Mouse (Mus musculus) limb, embryonic 15.5 days (tissue): ENCODE results near the gene Capn11. TPM values are rescaled to one million over a fixed set of nuclear protein-coding genes. Genes with fewer than 3 reads are reported as not detected.
A peak's percentile ranks its signal among the peaks of the same experiment; 100 is the strongest.

Source experiments
- ATAC-seq: fragments of 200-750 bp; cut with Nextera tagmentation; 2 replicates; pipeline ENCODE4 v1.8.0; 2017; ENCODE audit warnings: low read depth, moderate TSS enrichment; ENCODE audit not compliant: insufficient number of reproducible peaks, low FRiP score, low TSS enrichment
- H3K27ac ChIP-seq: fragments of 300-500 bp; sonication (generic); 2 replicates; pipeline ENCODE4 v1.5.1; 2015; ENCODE audit warnings: moderate library complexity, mild to moderate bottlenecking, inconsistent platforms
- H3K27me3 ChIP-seq: fragments of 300-500 bp; sonication (generic); 2 replicates; pipeline ENCODE4 v1.6.1; 2015; ENCODE audit warnings: inconsistent platforms
- H3K36me3 ChIP-seq: fragments of 300-500 bp; sonication (generic); 2 replicates; pipeline ENCODE4 v1.6.1; 2015; ENCODE audit warnings: inconsistent platforms
- H3K4me1 ChIP-seq: fragments of 300-500 bp; sonication (generic); 2 replicates; pipeline ENCODE4 v1.6.1; 2015; ENCODE audit warnings: inconsistent platforms
- H3K4me2 ChIP-seq: fragments of 300-500 bp; sonication (generic); 2 replicates; pipeline ENCODE4 v1.6.1; 2015; ENCODE audit warnings: mild to moderate bottlenecking, inconsistent platforms
- H3K4me3 ChIP-seq: fragments of 300-500 bp; sonication (generic); 2 replicates; pipeline ENCODE4 v1.5.1; 2015; ENCODE audit warnings: mild to moderate bottlenecking, inconsistent platforms
- H3K9ac ChIP-seq: fragments of 300-500 bp; sonication (generic); 2 replicates; pipeline ENCODE4 v1.6.1; 2015; ENCODE audit warnings: inconsistent platforms
- H3K9me3 ChIP-seq: fragments of 300-500 bp; sonication (generic); 2 replicates; pipeline ENCODE4 v1.6.1; 2016; ENCODE audit warnings: inconsistent platforms
- WGBS: fragments of 180-500 bp; shearing (Covaris S2); methylation state at CpG from one replicate; pipeline ENCODE4 v1.1.7; 2015; 5-methylcytosine and 5-hydroxymethylcytosine counted together
- polyA plus RNA-seq: library from polyadenylated mRNA; unstranded; fragments of >200 nt; fragmentation: Nextera tagmentation; extraction: Ambion mirVana; gene quantifications from 2 replicates; pipeline ENCODE4 v1.2.1, GENCODE M21; 2015

Gene Capn11
- polyA plus RNA-seq, 1 experiment from 2014 or later: 0.37 TPM

DNA sequence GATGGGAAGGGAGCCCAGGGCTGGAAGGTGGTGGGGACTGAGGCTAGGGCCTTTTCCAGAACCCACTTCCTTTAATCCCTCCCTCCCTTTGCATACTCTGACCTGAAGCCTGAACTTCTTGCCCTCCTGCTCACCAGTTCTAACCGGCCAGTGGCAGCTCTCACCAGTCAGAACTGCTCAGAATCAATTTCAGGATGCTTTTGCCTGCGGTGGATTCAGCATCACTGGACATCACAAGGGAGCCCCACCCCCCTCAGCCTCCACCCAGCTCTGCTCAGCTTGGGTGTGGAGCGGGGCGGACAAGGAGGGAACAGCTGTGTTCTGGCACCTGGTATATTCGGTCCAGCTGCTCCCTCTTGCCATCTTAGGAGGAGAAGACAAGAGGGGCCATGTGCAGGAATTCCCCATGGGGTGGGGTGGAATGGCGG is 57.2 kb downstream of the Capn11 start, which contains the start of gene Mymx:
TSS of gene Mymx (minus strand) at position 226 of the 428 bp plus-strand sequence.
- peak within 1 kb of the TSS; percentile 4; the same call in 1 of the 2 replicates for H3K4me3 ChIP-seq
- H3K27me3 ChIP-seq: peaks cover 29% of the 10 kb centered on the region
- WGBS: 35% methylated on average over 6 of the region's 6 CpGs
- no peak within 1 kb of the TSS for H3K9ac ChIP-seq
- no peak within 1 kb of the TSS for H3K4me2 ChIP-seq
- peak; percentile 52; the same call in 1 of the 2 replicates for ATAC-seq
- no peaks in the 10 kb centered on the region for H3K36me3 ChIP-seq
- peaks cover 24% of the 10 kb centered on the region for H3K4me1 ChIP-seq
- H3K9me3 ChIP-seq: no peaks in the 10 kb centered on the region
- 0 out of 2 replicates have a peak within 1 kb of the TSS, but pooled peaks have one; percentile 38 for H3K27ac ChIP-seq

DNA sequence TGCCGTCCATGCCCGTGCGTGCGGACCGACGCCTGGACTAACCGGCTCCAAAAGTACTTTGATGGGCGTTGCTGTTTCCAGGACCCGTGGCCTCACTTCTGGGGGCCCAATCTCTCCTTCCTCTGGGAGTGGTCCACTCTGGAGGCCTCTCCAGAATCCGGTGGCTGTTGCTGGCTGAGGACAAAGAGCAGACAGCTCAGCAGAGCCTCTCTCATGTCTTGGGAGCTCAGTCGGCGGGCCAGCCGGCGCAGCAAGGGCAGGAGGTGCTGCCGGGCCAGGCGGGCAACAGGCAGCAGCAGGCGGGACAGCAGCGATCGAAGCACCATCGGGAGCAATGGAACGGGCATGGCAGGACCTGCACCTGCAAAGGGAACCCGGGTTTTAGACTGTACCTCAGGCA is 57.8 kb downstream of the Capn11 start:
- peaks cover 29% of the 10 kb centered on the region for H3K27me3 ChIP-seq
- no peak overlapping the region for H3K4me2 ChIP-seq
- ATAC-seq: no peak
- no peaks in the 10 kb centered on the region for H3K36me3 ChIP-seq
- peaks cover 29% of the 10 kb centered on the region for H3K4me1 ChIP-seq
- peak overlapping the region; percentile 4; the same call in 1 of the 2 replicates for H3K4me3 ChIP-seq
- 19% methylated on average over 22 of the region's 22 CpGs for WGBS
- H3K9ac ChIP-seq: no peak overlapping the region
- H3K9me3 ChIP-seq: no peaks in the 10 kb centered on the region
- H3K27ac ChIP-seq: 0 out of 2 replicates have a peak overlapping the region, but pooled peaks have one; percentile 38

DNA sequence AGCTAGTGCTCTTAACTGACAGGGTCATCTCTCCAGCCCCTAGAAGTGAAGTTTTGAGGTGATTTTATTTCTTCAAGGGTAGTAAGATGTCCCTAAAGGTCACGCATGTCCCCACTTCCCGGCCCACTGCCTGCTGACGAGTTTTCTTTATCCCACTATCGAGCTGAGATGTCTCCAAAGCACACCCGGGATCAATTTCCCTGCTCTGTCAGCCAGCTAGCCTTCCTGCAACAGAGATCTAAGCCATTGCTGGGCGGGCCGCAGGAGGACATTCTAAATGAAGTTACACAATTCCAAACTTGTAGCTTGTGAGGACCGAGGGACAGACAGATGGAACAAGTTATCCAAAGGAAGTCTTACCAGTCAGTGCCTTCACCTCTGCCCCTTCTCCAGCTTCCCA is 58.9 kb downstream of the Capn11 start:
- H3K4me3 ChIP-seq: no peak overlapping the region
- H3K27ac ChIP-seq: no peak overlapping the region
- H3K4me2 ChIP-seq: no peak overlapping the region
- peaks cover 40% of the 10 kb centered on the region for H3K4me1 ChIP-seq
- peaks cover 29% of the 10 kb centered on the region for H3K27me3 ChIP-seq
- WGBS: 52% methylated on average over 8 of the region's 8 CpGs
- no peak overlapping the region for H3K9ac ChIP-seq
- no peaks in the 10 kb centered on the region for H3K9me3 ChIP-seq
- H3K36me3 ChIP-seq: no peaks in the 10 kb centered on the region
- ATAC-seq: no peak

DNA sequence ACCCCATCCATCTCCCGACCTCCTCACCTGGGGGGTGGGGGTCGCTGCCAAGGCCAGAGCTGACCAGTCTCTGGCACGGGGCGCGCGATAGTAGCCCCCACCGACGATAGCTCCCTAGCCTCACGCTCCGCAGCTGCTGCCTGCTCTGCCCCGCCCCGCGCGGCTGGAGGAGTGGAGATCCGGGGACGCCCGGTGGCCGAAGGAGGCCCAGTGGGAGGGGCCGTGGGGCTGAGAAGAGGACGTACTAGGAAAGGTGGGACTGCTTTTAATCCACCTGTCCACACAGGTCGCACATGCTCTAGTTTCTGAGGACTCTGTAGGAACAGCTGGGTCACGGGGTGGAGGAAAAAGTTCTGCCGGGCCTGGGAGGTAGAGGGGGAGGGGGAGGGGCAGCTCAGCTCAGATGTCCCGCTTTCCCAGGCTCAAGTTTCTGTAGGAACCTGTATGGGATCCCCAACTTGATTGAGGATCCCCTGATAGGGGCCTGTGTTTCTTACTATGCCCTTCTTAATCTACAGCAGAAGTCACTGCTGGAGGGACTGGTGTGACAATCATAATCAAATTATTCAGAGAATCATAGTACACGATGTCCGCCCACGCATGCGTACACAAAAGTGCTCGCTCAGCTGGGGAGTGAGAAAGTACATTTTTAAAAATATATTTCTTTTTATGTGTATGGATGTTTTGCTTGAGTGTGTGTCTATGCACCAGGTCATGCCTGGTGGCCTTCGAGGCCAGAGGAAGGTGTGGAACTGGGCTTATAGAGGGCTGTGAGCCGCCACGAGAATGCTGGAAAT is 59.5 kb downstream of the Capn11 start, which contains the start of gene Slc29a1:
TSS of gene Slc29a1 (minus strand) at position 161 of the 797 bp plus-strand sequence.
- 16% methylated on average over 32 of the region's 32 CpGs for WGBS
- H3K9me3 ChIP-seq: no peaks in the 10 kb centered on the region
- H3K36me3 ChIP-seq: no peaks in the 10 kb centered on the region
- ATAC-seq: no peak
- H3K4me2 ChIP-seq: peak within 1 kb of the TSS; percentile 52
- H3K4me1 ChIP-seq: peaks cover 46% of the 10 kb centered on the region
- H3K9ac ChIP-seq: 0 out of 2 replicates have a peak within 1 kb of the TSS, but pooled peaks have one; percentile 3
- peaks cover 29% of the 10 kb centered on the region for H3K27me3 ChIP-seq
- H3K27ac ChIP-seq: no peak within 1 kb of the TSS
- H3K4me3 ChIP-seq: peak within 1 kb of the TSS; percentile 31

DNA sequence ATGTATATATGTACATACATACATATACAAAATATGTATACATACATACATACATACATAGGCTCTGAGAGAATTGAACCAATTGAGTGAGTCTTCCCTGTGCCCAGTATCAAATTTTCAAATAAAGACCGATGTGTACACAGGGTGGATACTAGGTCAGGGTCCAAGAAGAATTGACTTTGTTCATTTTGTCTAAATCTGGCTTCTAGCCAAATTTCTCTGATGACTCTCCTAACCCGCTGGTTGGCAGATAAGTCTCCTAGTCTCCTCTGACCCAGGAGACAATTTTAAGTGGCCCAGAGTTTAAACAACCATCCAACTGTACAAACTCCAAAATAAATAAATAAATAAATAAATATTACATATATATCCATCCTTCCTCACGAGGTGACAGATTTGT is 60.2 kb downstream of the Capn11 start:
- H3K27me3 ChIP-seq: peaks cover 29% of the 10 kb centered on the region
- H3K4me1 ChIP-seq: peaks cover 54% of the 10 kb centered on the region
- 68% methylated on average over 3 of the region's 3 CpGs for WGBS
- ATAC-seq: no peak
- H3K27ac ChIP-seq: no peak overlapping the region
- H3K4me2 ChIP-seq: peak overlapping the region; percentile 52; the same call in 1 of the 2 replicates
- H3K36me3 ChIP-seq: no peaks in the 10 kb centered on the region
- H3K4me3 ChIP-seq: peak overlapping the region; percentile 31; the same call in 1 of the 2 replicates
- H3K9me3 ChIP-seq: no peaks in the 10 kb centered on the region
- H3K9ac ChIP-seq: no peak overlapping the region

DNA sequence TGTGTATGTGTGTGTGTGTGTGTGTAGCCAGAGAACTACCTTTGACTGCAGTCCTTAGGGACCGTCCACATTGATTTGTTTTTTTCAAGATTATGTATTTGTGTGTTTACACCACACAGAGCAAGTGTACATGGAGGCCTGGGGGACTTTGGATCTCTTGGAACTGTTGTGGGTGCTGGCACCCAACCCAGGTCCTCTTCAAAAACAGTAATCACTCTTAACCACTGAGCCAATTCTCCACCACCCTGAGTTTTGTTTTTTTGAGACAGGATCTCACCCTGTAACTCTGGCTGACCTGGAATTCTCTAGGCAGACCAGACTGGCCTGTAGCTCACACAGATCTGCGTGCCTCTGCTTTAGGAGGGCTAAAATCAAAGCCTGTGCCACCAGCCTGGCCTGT is 60.7 kb downstream of the Capn11 start:
- ATAC-seq: no peak
- Histone ChIP-seq H3K9ac (no peak overlapping the region), H3K4me3 (no peak overlapping the region), H3K4me2 (no peak overlapping the region), H3K4me1 (peaks cover 59% of the 10 kb centered on the region), H3K27ac (no peak overlapping the region), H3K36me3 (no peaks in the 10 kb centered on the region), H3K27me3 (peaks cover 29% of the 10 kb centered on the region), H3K9me3 (no peaks in the 10 kb centered on the region)
- WGBS: 86% methylated on average over 2 of the region's 2 CpGs

DNA sequence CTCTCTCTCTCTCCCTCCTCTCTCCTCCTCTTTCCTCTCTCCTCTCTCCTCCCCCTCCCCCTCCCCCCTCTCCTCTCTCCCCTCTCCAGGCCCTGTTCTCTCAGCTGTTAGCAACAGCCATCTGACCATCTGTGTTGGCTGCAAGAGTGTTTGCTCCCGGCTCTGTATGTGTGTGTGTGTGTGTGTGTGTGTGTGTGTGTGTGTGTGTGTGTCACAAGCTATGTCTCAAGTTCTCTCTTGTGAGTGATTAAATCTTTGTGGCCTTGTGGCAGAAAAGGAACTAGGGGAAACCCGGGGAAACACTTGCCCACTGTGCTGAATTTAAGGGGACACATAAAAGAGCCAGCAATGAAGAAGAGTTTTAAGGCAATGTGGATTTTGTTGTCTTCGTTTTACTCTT is 61.3 kb downstream of the Capn11 start:
- H3K9me3 ChIP-seq: no peaks in the 10 kb centered on the region
- WGBS: 30% methylated on average over 3 of the region's 3 CpGs
- H3K27me3 ChIP-seq: peaks cover 29% of the 10 kb centered on the region
- H3K4me2 ChIP-seq: no peak overlapping the region
- H3K4me3 ChIP-seq: no peak overlapping the region
- no peak for ATAC-seq
- no peak overlapping the region for H3K27ac ChIP-seq
- no peak overlapping the region for H3K9ac ChIP-seq
- H3K36me3 ChIP-seq: no peaks in the 10 kb centered on the region
- peaks cover 65% of the 10 kb centered on the region for H3K4me1 ChIP-seq

DNA sequence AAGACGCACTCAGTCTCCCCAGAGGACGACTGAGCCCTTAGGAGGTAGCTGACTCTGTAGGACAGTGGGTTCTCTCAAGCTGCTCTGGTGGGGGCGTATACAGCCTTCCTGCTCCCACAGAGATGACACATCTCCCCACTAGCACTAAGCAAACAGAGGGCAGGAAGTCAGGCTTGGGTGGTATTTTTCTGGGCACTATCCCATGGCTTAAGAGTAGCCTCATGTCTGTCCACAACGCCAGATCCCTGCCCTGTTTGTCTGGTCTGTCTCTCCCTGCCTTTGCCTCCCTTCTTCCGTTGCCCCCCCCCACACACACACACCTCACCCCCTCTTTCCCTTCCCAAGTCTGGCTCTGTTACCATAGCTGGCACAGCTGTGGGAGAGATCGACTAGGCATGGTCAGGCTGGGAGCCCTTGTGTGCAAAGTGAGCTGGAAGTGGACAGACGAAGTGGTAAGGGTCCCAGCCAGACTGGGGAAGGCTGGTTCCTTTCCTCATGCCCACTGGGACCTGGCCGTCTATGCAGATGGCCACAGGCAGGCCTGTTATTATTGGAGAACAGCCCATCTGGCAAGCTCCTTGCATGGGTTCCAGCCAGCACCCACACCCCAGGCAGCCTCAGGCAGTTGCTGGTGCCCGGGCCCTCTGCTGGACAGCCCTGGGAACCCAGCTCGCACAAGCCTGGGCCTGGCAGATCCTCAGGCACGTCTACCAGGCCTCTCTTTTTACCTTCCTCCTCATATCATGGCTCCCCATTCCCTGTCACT is 62.3 kb downstream of the Capn11 start:
- H3K27ac ChIP-seq: peak overlapping the region; percentile 84
- H3K36me3 ChIP-seq: no peaks in the 10 kb centered on the region
- peak; percentile 49 for ATAC-seq
- 28% methylated on average over 11 of the region's 11 CpGs for WGBS
- H3K9ac ChIP-seq: no peak overlapping the region
- H3K4me1 ChIP-seq: peaks cover 71% of the 10 kb centered on the region
- 0 out of 2 replicates have a peak overlapping the region, but pooled peaks have one; percentile 8 for H3K4me2 ChIP-seq
- H3K27me3 ChIP-seq: peaks cover 23% of the 10 kb centered on the region
- no peak overlapping the region for H3K4me3 ChIP-seq
- H3K9me3 ChIP-seq: no peaks in the 10 kb centered on the region

DNA sequence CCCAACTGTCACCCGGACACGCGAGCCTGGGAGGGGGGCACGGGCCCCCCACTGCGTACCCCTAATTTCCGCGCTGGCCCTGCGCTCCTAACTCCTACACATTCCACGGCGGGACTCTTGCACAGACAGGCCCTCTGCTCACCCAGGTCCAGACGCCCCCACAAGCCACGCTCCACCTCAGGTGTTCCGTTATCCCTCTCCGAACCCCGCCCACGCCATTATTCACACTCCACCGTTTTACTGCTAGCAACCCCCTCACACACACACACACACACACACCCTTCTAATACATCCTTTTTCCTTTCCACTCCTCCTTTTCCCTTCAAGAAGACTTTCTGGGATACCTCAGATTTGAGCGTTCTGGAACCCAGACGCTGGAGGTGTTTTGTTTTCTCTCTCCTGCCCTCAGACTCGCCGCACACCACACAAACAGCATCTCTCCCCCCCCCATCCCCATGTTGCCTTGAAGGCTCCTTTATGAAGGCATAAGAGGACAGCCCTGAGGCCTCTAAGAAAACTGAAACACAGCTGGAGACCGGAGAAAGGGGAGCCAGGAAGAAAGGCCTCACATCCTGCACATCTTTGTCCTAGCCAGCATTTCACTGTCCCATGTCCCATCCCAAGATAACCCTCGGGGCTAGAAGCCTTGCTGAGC is 63.3 kb downstream of the Capn11 start:
- Histone ChIP-seq H3K4me1 (peaks cover 73% of the 10 kb centered on the region), H3K27ac (peak overlapping the region; percentile 84), H3K36me3 (no peaks in the 10 kb centered on the region), H3K4me2 (peak overlapping the region; percentile 98), H3K9ac (peak overlapping the region; percentile 39; the same call in 1 of the 2 replicates), H3K9me3 (no peaks in the 10 kb centered on the region), H3K27me3 (peaks cover 13% of the 10 kb centered on the region), H3K4me3 (peak overlapping the region; percentile 57)
- no peak for ATAC-seq
- 5% methylated on average over 23 of the region's 23 CpGs for WGBS

DNA sequence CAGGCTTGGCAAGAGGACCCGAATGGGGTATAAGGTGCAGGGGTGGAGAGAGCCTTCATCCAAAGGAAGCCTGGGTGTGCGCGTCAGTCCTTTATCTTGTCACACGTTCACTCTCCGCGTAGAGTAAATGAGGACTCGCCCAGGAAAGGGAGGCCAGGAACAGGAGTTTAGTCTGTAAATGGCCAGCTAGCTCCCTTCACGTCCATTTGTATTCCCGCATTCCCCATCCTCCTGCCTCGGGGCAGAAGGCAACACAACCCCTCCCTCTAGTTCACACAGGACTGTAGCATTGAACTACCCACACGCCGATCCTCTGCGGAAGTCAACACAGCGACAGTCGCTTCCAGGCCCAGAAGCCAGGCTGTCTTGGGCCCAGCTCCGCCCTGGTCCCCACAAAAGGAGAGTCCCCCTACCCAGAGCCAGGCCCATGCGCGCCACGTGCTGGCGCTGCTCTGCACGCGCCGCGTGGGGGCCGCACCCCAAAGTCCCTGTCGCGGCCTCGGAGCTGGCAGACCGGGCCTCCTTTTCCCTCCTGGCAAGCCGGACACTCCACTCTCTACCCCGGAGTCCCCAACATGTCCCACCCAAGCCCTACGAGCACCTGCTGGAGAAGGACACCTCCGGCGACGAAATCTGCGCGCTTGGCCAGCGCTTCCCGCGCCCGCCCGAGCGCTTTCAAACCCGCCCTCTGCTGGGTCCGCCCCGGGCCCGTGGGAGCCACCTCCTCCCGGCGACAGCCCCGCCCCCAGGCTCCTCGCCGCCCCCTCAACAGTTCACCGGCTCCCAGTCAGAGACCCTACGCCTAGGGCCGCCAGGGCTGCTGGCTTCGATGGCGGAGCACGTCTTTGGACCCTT is 64.0 kb downstream of the Capn11 start:
- peaks cover 81% of the 10 kb centered on the region for H3K4me1 ChIP-seq
- peak; percentile 67 for ATAC-seq
- peak overlapping the region; percentile 84 for H3K27ac ChIP-seq

More for the DNA sequence above, 64.0 kb downstream of the Capn11 start:
- H3K27me3 ChIP-seq: peaks cover 6% of the 10 kb centered on the region
- no peaks in the 10 kb centered on the region for H3K9me3 ChIP-seq
- H3K36me3 ChIP-seq: peaks cover 2% of the 10 kb centered on the region; the same call in 1 of the 2 replicates
- H3K4me2 ChIP-seq: peak overlapping the region; percentile 98
- H3K4me3 ChIP-seq: peak overlapping the region; percentile 57
- H3K9ac ChIP-seq: peak overlapping the region; percentile 39
- WGBS: 2% methylated on average over 58 of the region's 58 CpGs
